Mouse (Mus musculus) limb, embryonic 11.5 days (tissue): ENCODE results near the gene Lce1h. TPM values are rescaled to one million over a fixed set of nuclear protein-coding genes. Genes with fewer than 3 reads are reported as not detected.

Experiments
- ATAC-seq: fragments of 200-750 bp; cut with Nextera tagmentation; 2 replicates; pipeline ENCODE4 v1.8.0; 2017; ENCODE audit warnings: low read depth; ENCODE audit not compliant: insufficient number of reproducible peaks, low FRiP score, low TSS enrichment
- DNase-seq: peaks from one replicate; pipeline ENCODE4 v3.0.0-alpha.2; 2015; ENCODE audit warnings: low spot score
- H3K27ac ChIP-seq: fragments of 300-500 bp; sonication (generic); replicated peaks from 2 replicates; pipeline ENCODE4 v1.5.1; 2014; ENCODE audit warnings: low read depth, mild to moderate bottlenecking, low read length
- H3K27me3 ChIP-seq: fragments of 300-500 bp; sonication (generic); 2 replicates; pipeline ENCODE4 v1.6.1; 2014; ENCODE audit warnings: mild to moderate bottlenecking, low read length, mixed read lengths; ENCODE audit not compliant: control insufficient read depth, insufficient read depth
- H3K36me3 ChIP-seq: fragments of 300-500 bp; sonication (generic); 2 replicates; pipeline ENCODE4 v1.6.1; 2014; ENCODE audit warnings: mild to moderate bottlenecking, low read length, moderate library complexity, mixed read lengths; ENCODE audit not compliant: control insufficient read depth, insufficient read depth
- H3K4me1 ChIP-seq: fragments of 300-500 bp; sonication (generic); 2 replicates; pipeline ENCODE4 v1.6.1; 2014; ENCODE audit warnings: low read length, mixed read lengths; ENCODE audit not compliant: control insufficient read depth, insufficient read depth
- H3K4me2 ChIP-seq: fragments of 300-500 bp; sonication (generic); 2 replicates; pipeline ENCODE4 v1.6.1; 2014; ENCODE audit warnings: low read depth, mild to moderate bottlenecking, moderate library complexity; ENCODE audit not compliant: severe bottlenecking
- H3K4me3 ChIP-seq: fragments of 300-500 bp; sonication (generic); 2 replicates; pipeline ENCODE4 v1.5.1; 2014; ENCODE audit warnings: low read depth, low read length
- H3K9ac ChIP-seq: fragments of 300-500 bp; sonication (generic); 2 replicates; pipeline ENCODE4 v1.6.1; 2014; ENCODE audit warnings: mild to moderate bottlenecking, low read length
- H3K9me3 ChIP-seq: fragments of 300-500 bp; sonication (generic); 2 replicates; pipeline ENCODE4 v1.6.1; 2016; ENCODE audit warnings: low read length; ENCODE audit not compliant: control insufficient read depth
- WGBS: fragments of 180-500 bp; shearing (Covaris S2); extraction: QIAGEN DNeasy Blood & Tissue Kit; methylation state at CpG from one replicate; pipeline ENCODE4 v1.1.7; 2014; 5-methylcytosine and 5-hydroxymethylcytosine counted together
- polyA plus RNA-seq: library from polyadenylated mRNA; unstranded; fragments of >200 nt; fragmentation: Nextera tagmentation; extraction: Ambion mirVana; gene quantifications from 2 replicates; pipeline ENCODE4 v1.2.1, GENCODE M21; 2014

Lce1h gene
- not detected in 2 replicates for polyA plus RNA-seq

- H3K4me3 ChIP-seq: no peak within 1 kb of the TSS
- no peak within 1 kb of the TSS for H3K9ac ChIP-seq
- WGBS: 96% methylated on average over 1 of the region's 1 CpGs
- ATAC-seq (no peak), DNase-seq (no peak)
- no peaks in the 10 kb centered on the region for H3K4me1 ChIP-seq
- H3K36me3 ChIP-seq: no peaks in the 10 kb centered on the region
- no peaks in the 10 kb centered on the region for H3K9me3 ChIP-seq
- no peak within 1 kb of the TSS for H3K4me2 ChIP-seq
- H3K27ac ChIP-seq: no peak within 1 kb of the TSS
- no peaks in the 10 kb centered on the region for H3K27me3 ChIP-seq
Observed at GRCm38 (mm10) chr3:92764965-92765364, at the start of gene Lce1h. Lce1h (minus strand) TSS chr3:92765065.

GRCm38 (mm10) chr3:92807791-92808190 lies 42.9 kb upstream of the Lce1h start, which contains the start of gene Lce1k:
Lce1k (minus strand) TSS chr3:92807891.
- H3K4me1 ChIP-seq: no peaks in the 10 kb centered on the region
- DNase-seq: no peak
- ATAC-seq: no peak
- H3K27me3 ChIP-seq: no peaks in the 10 kb centered on the region
- H3K4me2 ChIP-seq: no peak within 1 kb of the TSS
- H3K9ac ChIP-seq: no peak within 1 kb of the TSS
- no peaks in the 10 kb centered on the region for H3K9me3 ChIP-seq
- no peaks in the 10 kb centered on the region for H3K36me3 ChIP-seq
- no peak within 1 kb of the TSS for H3K27ac ChIP-seq
- H3K4me3 ChIP-seq: no peak within 1 kb of the TSS

GRCm38 (mm10) chr3:92790414-92790813 lies 25.5 kb upstream of the Lce1h start, which contains the start of gene Lce1j:
Lce1j (minus strand) TSS chr3:92790514.
- no peak for ATAC-seq
- Histone ChIP-seq H3K9me3 (no peaks in the 10 kb centered on the region), H3K4me3 (no peak within 1 kb of the TSS), H3K4me2 (no peak within 1 kb of the TSS), H3K27ac (no peak within 1 kb of the TSS), H3K9ac (no peak within 1 kb of the TSS), H3K27me3 (no peaks in the 10 kb centered on the region), H3K4me1 (no peaks in the 10 kb centered on the region), H3K36me3 (no peaks in the 10 kb centered on the region)
- no peak for DNase-seq
- WGBS: 96% methylated on average over 1 of the region's 1 CpGs

- Histone ChIP-seq H3K4me1 (no peaks in the 10 kb centered on the region), H3K36me3 (no peaks in the 10 kb centered on the region), H3K27ac (no peak within 1 kb of the TSS), H3K4me2 (no peak within 1 kb of the TSS), H3K9ac (no peak within 1 kb of the TSS), H3K27me3 (no peaks in the 10 kb centered on the region), H3K4me3 (no peak within 1 kb of the TSS), H3K9me3 (no peaks in the 10 kb centered on the region)
- ATAC-seq: no peak
- WGBS: 88% methylated on average over 1 of the region's 1 CpGs
- no peak for DNase-seq
Observed at GRCm38 (mm10) chr3:92778799-92779198, 13.9 kb upstream of the Lce1h start, which contains the start of gene Lce1i. Lce1i (minus strand) TSS chr3:92778899.

GRCm38 (mm10) chr3:92771573-92771972 lies 6.7 kb upstream of the Lce1h start:
- Histone ChIP-seq H3K9me3 (no peaks in the 10 kb centered on the region), H3K4me2 (no peak overlapping the region), H3K4me3 (no peak overlapping the region), H3K9ac (no peak overlapping the region), H3K4me1 (no peaks in the 10 kb centered on the region), H3K27ac (no peak overlapping the region), H3K36me3 (no peaks in the 10 kb centered on the region), H3K27me3 (no peaks in the 10 kb centered on the region)
- DNase-seq (no peak), ATAC-seq (no peak)
- 21% methylated on average over 3 of the region's 3 CpGs for WGBS

- H3K9me3 ChIP-seq: no peaks in the 10 kb centered on the region
- no peak for DNase-seq
- no peak overlapping the region for H3K9ac ChIP-seq
- H3K4me3 ChIP-seq: no peak overlapping the region
- ATAC-seq: no peak
- no peaks in the 10 kb centered on the region for H3K27me3 ChIP-seq
- no peaks in the 10 kb centered on the region for H3K4me1 ChIP-seq
- no peak overlapping the region for H3K4me2 ChIP-seq
- 42% methylated on average over 3 of the region's 3 CpGs for WGBS
- no peaks in the 10 kb centered on the region for H3K36me3 ChIP-seq
- no peak overlapping the region for H3K27ac ChIP-seq
Observed at GRCm38 (mm10) chr3:92753197-92753596, 11.7 kb downstream of the Lce1h start.

GRCm38 (mm10) chr3:92752238-92752637 lies 12.6 kb downstream of the Lce1h start, which contains the start of gene Lce1g:
Lce1g (minus strand) TSS chr3:92752338.
- no peak within 1 kb of the TSS for H3K27ac ChIP-seq
- no peak within 1 kb of the TSS for H3K9ac ChIP-seq
- H3K9me3 ChIP-seq: no peaks in the 10 kb centered on the region
- H3K27me3 ChIP-seq: no peaks in the 10 kb centered on the region
- no peak for ATAC-seq
- DNase-seq: no peak
- no peaks in the 10 kb centered on the region for H3K4me1 ChIP-seq
- no peak within 1 kb of the TSS for H3K4me3 ChIP-seq
- H3K36me3 ChIP-seq: no peaks in the 10 kb centered on the region
- WGBS: 74% methylated on average over 1 of the region's 1 CpGs
- H3K4me2 ChIP-seq: no peak within 1 kb of the TSS

GRCm38 (mm10) chr3:92738996-92739395 lies 25.9 kb downstream of the Lce1h start, which contains the start of gene Gm38119:
Gm38119 (minus strand) TSS chr3:92739096.
- Histone ChIP-seq H3K36me3 (no peaks in the 10 kb centered on the region), H3K27me3 (no peaks in the 10 kb centered on the region), H3K9me3 (no peaks in the 10 kb centered on the region), H3K4me3 (no peak within 1 kb of the TSS), H3K9ac (no peak within 1 kb of the TSS), H3K4me2 (no peak within 1 kb of the TSS), H3K27ac (no peak within 1 kb of the TSS), H3K4me1 (no peaks in the 10 kb centered on the region)
- DNase-seq: no peak
- 82% methylated on average over 1 of the region's 1 CpGs for WGBS
- ATAC-seq: no peak

- no peaks in the 10 kb centered on the region for H3K36me3 ChIP-seq
- DNase-seq (no peak), ATAC-seq (no peak)
- no peak overlapping the region for H3K27ac ChIP-seq
- 85% methylated on average over 5 of the region's 5 CpGs for WGBS
- H3K9ac ChIP-seq: no peak overlapping the region
- no peaks in the 10 kb centered on the region for H3K27me3 ChIP-seq
- H3K9me3 ChIP-seq: no peaks in the 10 kb centered on the region
- H3K4me3 ChIP-seq: no peak overlapping the region
- H3K4me2 ChIP-seq: no peak overlapping the region
- H3K4me1 ChIP-seq: no peaks in the 10 kb centered on the region
Observed at GRCm38 (mm10) chr3:92722631-92723030, 42.2 kb downstream of the Lce1h start.
